Mouse (Mus musculus) central nervous system, embryonic 14 days (tissue): ENCODE results near the gene Isl1. TPM values are rescaled to one million over a fixed set of nuclear protein-coding genes. Genes with fewer than 3 reads are reported as not detected.

Experiments
- polyA plus RNA-seq: library from polyadenylated mRNA; depleted of rRNA; stranded (reverse); fragments of >200 nt; gene quantifications from 2 replicates; pipeline ENCODE4 v1.2.3, GENCODE M21; 2012; rRNA removed

Gene Isl1
- 43.6 and 50.9 TPM in 2 replicates for polyA plus RNA-seq

DNA sequence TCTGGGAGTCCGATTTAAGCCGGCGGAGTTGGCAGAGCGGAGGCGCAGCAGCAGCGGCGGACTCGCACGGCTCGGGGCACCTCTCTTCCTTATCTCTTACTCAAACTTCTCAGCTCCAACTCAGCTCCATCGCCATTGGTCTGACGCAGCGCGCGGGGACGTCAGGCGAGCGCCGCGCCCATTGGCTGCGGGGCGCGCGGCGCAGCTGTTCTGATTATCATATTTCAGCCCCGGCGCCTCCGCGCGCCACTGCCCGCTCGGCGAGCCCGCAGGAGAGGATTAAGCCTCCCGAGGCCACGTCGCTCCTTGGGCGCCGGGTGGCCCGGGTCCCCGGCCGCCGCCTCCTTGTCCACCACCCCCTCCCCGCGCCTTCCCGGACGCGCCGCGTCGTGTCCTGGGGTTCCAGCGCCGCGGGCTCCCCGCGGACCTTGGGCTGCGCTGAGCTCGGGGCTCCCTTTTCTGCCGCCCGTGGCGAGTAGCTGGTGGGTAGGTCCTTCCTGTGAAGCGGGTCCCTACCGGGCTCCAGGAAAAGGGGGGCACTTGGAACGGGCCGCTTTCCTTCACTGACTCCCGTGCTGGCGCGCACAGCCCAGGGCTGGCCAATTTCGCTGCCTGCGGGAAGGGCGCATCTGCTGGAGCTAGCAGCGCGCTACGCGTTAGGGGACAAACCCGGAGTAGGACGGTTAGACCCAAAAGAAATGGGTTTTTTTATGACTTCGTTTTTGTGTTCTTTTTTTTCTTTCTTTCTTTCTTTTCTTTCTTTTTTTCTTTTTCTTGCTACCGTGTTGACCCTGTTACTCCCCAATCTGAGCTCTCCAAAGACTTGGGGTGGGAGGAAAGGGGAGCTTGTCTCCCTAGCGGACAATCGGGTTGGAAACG is at the start of gene Isl1:
Gene Isl1 (minus strand): TSS at position 106 of the 879 bp plus-strand sequence.

